Mouse (Mus musculus) olfactory bulb, adult 2 months (tissue): ENCODE data around the gene Olfr750.

ENCODE experiments used
- CTCF ChIP-seq: fragments of 200-500 bp; IDR thresholded peaks from 2 replicates; pipeline ENCODE4 v1.5.1; 2012; ENCODE audit warnings: low read depth, mild to moderate bottlenecking, low read length, moderate library complexity; ENCODE audit not compliant: insufficient read depth
- POLR2A ChIP-seq: fragments of 200-500 bp; IDR thresholded peaks from 2 replicates; pipeline ENCODE4 v1.6.1; 2012; ENCODE audit warnings: mild to moderate bottlenecking, low read depth, low read length, moderate library complexity; ENCODE audit not compliant: insufficient read depth

DNA sequence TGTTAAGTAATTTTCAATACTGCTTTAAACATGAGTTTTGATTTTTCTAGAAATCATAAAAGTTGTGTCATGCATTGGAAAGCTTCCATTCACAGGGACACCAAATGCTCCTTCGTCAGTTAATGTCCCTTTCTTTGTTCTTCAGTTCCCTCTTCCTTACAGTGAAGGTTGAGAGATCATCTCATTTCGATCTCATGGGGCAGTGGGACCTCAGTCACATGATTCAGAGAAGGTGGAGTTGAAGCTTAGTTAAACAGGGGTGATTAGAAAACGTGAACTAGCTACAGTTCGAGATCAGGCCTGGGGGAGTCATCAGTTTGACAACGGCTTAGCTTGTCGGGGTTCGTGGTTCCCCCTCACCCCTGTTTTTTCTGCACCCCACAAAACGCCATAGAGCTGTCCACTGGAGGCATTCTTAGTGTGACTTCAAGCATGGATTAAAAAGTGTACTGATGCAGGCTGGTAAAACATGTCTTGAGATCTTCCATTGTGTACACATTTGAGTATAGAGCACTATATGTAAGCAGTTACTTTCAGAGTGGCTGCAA, 17.9 kb upstream of the Olfr750 start:
- no peak for TF ChIP-seq POLR2A
- TF ChIP-seq CTCF, result no peak
